Mouse (Mus musculus) lung, adult 2 months (tissue): ENCODE measurements at regions not wholly inside any gene's neighbourhood (a gene's known extent, or its start where the extent isn't known, plus 50 kb on each side); places are given as distances from the start of the nearest gene placed in this dataset.

Source experiments
- CTCF ChIP-seq: fragments of 200-500 bp; IDR thresholded peaks from 2 replicates; pipeline ENCODE4 v1.5.1; 2011; ENCODE audit warnings: mild to moderate bottlenecking, low read length, control low read depth; ENCODE audit not compliant: insufficient read depth
- POLR2A ChIP-seq: fragments of 200-500 bp; IDR thresholded peaks from 2 replicates; pipeline ENCODE4 v1.6.1; 2011; ENCODE audit warnings: low read depth, mild to moderate bottlenecking, control low read depth, low read length, borderline replicate concordance; ENCODE audit errors: extremely low read depth

DNA sequence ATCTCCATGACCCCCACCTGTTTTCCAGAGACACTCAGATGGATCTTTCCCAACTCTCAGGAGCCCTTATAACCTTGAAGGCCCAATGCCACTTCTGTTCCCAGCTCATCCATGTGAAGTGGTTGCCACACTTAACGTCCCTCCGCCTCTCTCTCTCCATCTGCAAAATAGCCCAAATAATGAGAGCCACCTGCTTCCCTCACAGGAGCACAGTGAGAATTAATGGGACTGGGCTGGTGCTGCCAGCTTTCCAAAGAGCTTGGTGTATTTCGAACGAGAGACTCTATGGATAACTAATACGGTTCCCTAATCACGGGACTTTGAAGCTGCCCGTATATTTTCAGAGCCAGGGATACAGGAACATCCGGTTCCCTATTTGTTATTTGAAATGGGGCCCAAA is 159.8 kb upstream of the 1700066M21Rik start:
- no peak for TF ChIP-seq CTCF
- TF ChIP-seq POLR2A = no peak
